Mouse (Mus musculus) intestine, embryonic 14.5 days (tissue): Measurements from ENCODE around the gene Prx. TPM values are rescaled to one million over a fixed set of nuclear protein-coding genes. Genes with fewer than 3 reads are reported as not detected.
A peak's percentile ranks its signal among the peaks of the same experiment; 100 is the strongest.

Experiments used
- ATAC-seq: fragments of 200-750 bp; cut with Nextera tagmentation; replicated peaks from 2 replicates; pipeline ENCODE4 v1.8.0; 2017; ENCODE audit warnings: low read depth, moderate number of reproducible peaks, moderate TSS enrichment, moderate library complexity; ENCODE audit not compliant: low FRiP score, low TSS enrichment
- DNase-seq: peaks from one replicate; pipeline ENCODE4 v3.0.0-alpha.2; 2018; ENCODE audit warnings: low spot score
- H3K27ac ChIP-seq: fragments of 300-500 bp; sonication (generic); 2 replicates; pipeline ENCODE4 v1.5.1; 2014; ENCODE audit warnings: low read depth, mild to moderate bottlenecking, control low read depth
- H3K27me3 ChIP-seq: fragments of 300-500 bp; sonication (generic); replicated peaks from 2 replicates; pipeline ENCODE4 v1.6.1; 2014; ENCODE audit warnings: low read length, control low read depth; ENCODE audit not compliant: control insufficient read depth, insufficient read depth
- H3K36me3 ChIP-seq: fragments of 300-500 bp; sonication (generic); 2 replicates; pipeline ENCODE4 v1.6.1; 2014; ENCODE audit warnings: low read length, control low read depth; ENCODE audit not compliant: control insufficient read depth, insufficient read depth
- H3K4me1 ChIP-seq: fragments of 300-500 bp; sonication (generic); replicated peaks from 2 replicates; pipeline ENCODE4 v1.6.1; 2014; ENCODE audit warnings: low read length, control low read depth, mixed read lengths; ENCODE audit not compliant: control insufficient read depth, insufficient read depth
- H3K4me2 ChIP-seq: fragments of 300-500 bp; sonication (generic); 2 replicates; pipeline ENCODE4 v1.6.1; 2014; ENCODE audit warnings: low read length
- H3K4me3 ChIP-seq: fragments of 300-500 bp; sonication (generic); 2 replicates; pipeline ENCODE4 v1.5.1; 2014; ENCODE audit warnings: low read depth, low read length, control low read depth, mixed read lengths
- H3K9ac ChIP-seq: fragments of 300-500 bp; sonication (generic); 2 replicates; pipeline ENCODE4 v1.6.1; 2014; ENCODE audit warnings: mild to moderate bottlenecking, low read length
- H3K9me3 ChIP-seq: fragments of 300-500 bp; sonication (generic); 2 replicates; pipeline ENCODE4 v1.6.1; 2016; ENCODE audit warnings: low read length, control low read depth; ENCODE audit not compliant: control insufficient read depth
- WGBS: fragments of 180-500 bp; shearing (Covaris S2); extraction: QIAGEN DNeasy Blood & Tissue Kit; methylation state at CpG from one replicate; pipeline ENCODE4 v1.1.7; 2014; 5-methylcytosine and 5-hydroxymethylcytosine counted together
- polyA plus RNA-seq: library from polyadenylated mRNA; unstranded; fragments of >200 nt; fragmentation: Nextera tagmentation; extraction: Ambion mirVana; gene quantifications from 2 replicates; pipeline ENCODE4 v1.2.1, GENCODE M21; 2014

Prx gene
- polyA plus RNA-seq, 1 experiment from 2014 or later, result 1.6 TPM

- no peak overlapping the region for H3K9ac ChIP-seq
- no peaks in the 10 kb centered on the region for H3K27me3 ChIP-seq
- 85% methylated on average over 11 of the region's 11 CpGs for WGBS
- no peak overlapping the region for H3K4me2 ChIP-seq
- DNase-seq, result no peak
- peaks cover 7% of the 10 kb centered on the region for H3K4me1 ChIP-seq
- H3K27ac ChIP-seq, result no peak overlapping the region
- H3K36me3 ChIP-seq, result peaks cover 8% of the 10 kb centered on the region
- ATAC-seq, result no peak
- no peaks in the 10 kb centered on the region for H3K9me3 ChIP-seq
- H3K4me3 ChIP-seq, result no peak overlapping the region
Measured at GRCm38 (mm10) chr7:27471390-27472120, 27.6 kb upstream of the Prx start.

- Histone ChIP-seq H3K4me2 (peak overlapping the region; percentile 47), H3K36me3 (peaks cover 18% of the 10 kb centered on the region), H3K4me3 (peak overlapping the region; percentile 79), H3K9ac (peak overlapping the region; percentile 32), H3K4me1 (peaks cover 7% of the 10 kb centered on the region), H3K27me3 (no peaks in the 10 kb centered on the region), H3K9me3 (no peaks in the 10 kb centered on the region), H3K27ac (peak overlapping the region; percentile 85)
- 26% methylated on average over 7 of the region's 7 CpGs for WGBS
- ATAC-seq (no peak), DNase-seq (no peak)
Measured at GRCm38 (mm10) chr7:27472596-27472995, 26.5 kb upstream of the Prx start.

DNA sequence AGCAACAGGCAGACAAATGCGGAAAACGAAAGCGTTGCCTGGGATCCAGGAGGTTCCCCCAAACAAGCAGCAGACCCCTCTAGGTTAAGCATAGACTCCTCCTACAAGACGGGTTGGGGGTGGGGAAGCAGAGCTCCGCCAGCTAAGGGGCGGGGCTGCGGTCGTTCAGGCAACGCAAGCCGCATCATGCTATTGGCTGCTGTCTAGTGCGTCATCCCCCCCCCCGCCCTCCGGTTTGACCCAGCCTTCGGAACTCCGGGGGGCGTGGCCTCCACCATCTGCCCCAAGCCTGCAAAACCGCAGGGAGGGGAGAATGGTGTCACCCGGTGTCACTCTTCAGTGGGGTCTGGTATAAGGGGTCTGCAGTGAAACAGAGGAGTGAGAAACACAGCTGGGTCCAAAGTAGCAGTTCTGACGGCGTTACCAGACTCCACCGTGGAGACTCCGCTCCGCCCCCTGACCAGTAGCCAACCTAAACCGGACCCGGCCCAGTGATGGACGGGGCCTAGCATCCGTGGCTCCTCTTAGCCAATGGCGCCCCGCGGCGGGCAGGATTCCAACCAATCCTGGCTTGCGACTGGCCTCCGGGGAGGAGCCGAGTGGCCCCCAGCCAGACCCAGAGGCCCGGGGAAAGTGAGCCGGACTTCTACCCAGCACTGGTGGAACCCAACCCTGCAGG, 25.8 kb upstream of the Prx start, which contains the start of gene Sertad3:
TSS of gene Sertad3 (plus strand) at position 613 of the 679 bp plus-strand sequence.
- H3K4me3 ChIP-seq, result peak within 1 kb of the TSS; percentile 79
- peak within 1 kb of the TSS; percentile 49 for H3K9ac ChIP-seq
- H3K4me2 ChIP-seq, result peak within 1 kb of the TSS; percentile 47
- peak within 1 kb of the TSS; percentile 85 for H3K27ac ChIP-seq
- ATAC-seq (peak; percentile 94), DNase-seq (peak; percentile 99)
- H3K9me3 ChIP-seq, result no peaks in the 10 kb centered on the region
- H3K4me1 ChIP-seq, result peaks cover 7% of the 10 kb centered on the region
- 1% methylated on average over 35 of the region's 36 CpGs for WGBS
- peaks cover 22% of the 10 kb centered on the region for H3K36me3 ChIP-seq
- no peaks in the 10 kb centered on the region for H3K27me3 ChIP-seq

GRCm38 (mm10) chr7:27473835-27474489, 25.2 kb upstream of the Prx start:
- Histone ChIP-seq H3K4me3 (peak overlapping the region; percentile 79), H3K36me3 (peaks cover 22% of the 10 kb centered on the region), H3K4me2 (peak overlapping the region; percentile 47), H3K4me1 (peaks cover 7% of the 10 kb centered on the region), H3K9ac (peak overlapping the region; percentile 49), H3K27me3 (no peaks in the 10 kb centered on the region), H3K27ac (peak overlapping the region; percentile 85), H3K9me3 (no peaks in the 10 kb centered on the region)
- DNase-seq, result no peak
- peak; percentile 0; the same call in 1 of the 2 replicates for ATAC-seq
- WGBS, result under 1% methylated on average over 34 of the region's 34 CpGs

GRCm38 (mm10) chr7:27474490-27474954, 24.6 kb upstream of the Prx start:
- Histone ChIP-seq H3K4me3 (peak overlapping the region; percentile 79), H3K4me2 (peak overlapping the region; percentile 47), H3K27ac (peak overlapping the region; percentile 85), H3K27me3 (no peaks in the 10 kb centered on the region), H3K9ac (peak overlapping the region; percentile 49), H3K36me3 (peaks cover 22% of the 10 kb centered on the region), H3K4me1 (peaks cover 7% of the 10 kb centered on the region), H3K9me3 (no peaks in the 10 kb centered on the region)
- peak; percentile 95 for DNase-seq
- peak; percentile 88 for ATAC-seq
- under 1% methylated on average over 20 of the region's 23 CpGs for WGBS

DNA sequence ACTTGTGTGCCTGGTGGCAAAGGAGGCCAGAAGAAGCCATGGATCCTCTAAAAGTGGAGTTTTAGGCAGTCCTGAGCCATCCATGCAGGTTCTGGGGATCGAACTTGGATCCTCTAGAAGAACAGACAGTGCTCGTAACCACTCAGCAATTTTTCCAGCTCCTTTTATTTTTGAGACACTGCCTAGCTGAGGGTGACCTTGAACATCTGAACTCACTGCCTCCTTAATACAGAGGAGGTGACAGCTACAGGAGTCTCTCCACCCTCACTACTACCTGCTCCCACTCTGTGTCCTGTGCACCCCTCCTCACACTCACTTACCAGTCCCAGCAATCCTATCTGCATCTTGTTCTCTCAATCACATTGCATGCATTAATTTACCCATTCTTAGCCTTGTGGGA, 23.5 kb upstream of the Prx start:
- Histone ChIP-seq H3K4me1 (peaks cover 7% of the 10 kb centered on the region), H3K9me3 (no peaks in the 10 kb centered on the region), H3K36me3 (peaks cover 22% of the 10 kb centered on the region), H3K27me3 (no peaks in the 10 kb centered on the region), H3K9ac (no peak overlapping the region), H3K4me3 (peak overlapping the region; percentile 79; the same call in 1 of the 2 replicates), H3K4me2 (0 out of 2 replicates have a peak overlapping the region, but pooled peaks have one; percentile 47), H3K27ac (no peak overlapping the region)
- DNase-seq (no peak), ATAC-seq (no peak)
- WGBS, result 94% methylated on average over 2 of the region's 2 CpGs

DNA sequence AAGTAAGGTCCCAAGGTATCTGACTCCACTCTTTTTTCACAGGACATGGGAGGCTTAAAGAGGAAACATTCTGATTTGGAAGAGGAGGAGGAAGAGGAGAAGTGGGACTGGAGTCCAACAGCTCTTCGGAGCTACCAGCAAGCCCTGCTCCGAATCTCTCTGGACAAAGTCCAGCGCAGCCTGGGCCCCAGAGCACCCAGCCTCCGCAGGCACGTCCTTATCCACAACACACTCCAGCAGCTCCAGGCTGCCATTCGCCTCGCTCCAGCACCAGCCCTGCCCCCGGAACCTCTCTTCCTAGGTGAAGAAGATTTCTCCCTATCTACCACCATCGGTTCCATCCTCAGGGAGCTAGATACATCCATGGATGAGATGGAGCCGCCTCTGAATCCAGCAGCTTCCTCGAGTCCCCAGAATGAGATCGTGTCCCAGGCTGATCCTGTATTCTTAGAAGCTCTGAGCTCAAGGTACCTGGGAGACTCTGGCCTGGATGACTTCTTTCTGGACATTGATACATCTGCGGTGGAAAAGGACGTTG, 23.0 kb upstream of the Prx start:
- Histone ChIP-seq H3K27ac (no peak overlapping the region), H3K9ac (no peak overlapping the region), H3K4me3 (no peak overlapping the region), H3K27me3 (no peaks in the 10 kb centered on the region), H3K36me3 (peaks cover 22% of the 10 kb centered on the region), H3K4me2 (0 out of 2 replicates have a peak overlapping the region, but pooled peaks have one; percentile 5), H3K9me3 (no peaks in the 10 kb centered on the region), H3K4me1 (peaks cover 9% of the 10 kb centered on the region)
- DNase-seq (no peak), ATAC-seq (no peak)
- 91% methylated on average over 14 of the region's 14 CpGs for WGBS

GRCm38 (mm10) chr7:27478561-27478960, 20.6 kb upstream of the Prx start:
- H3K4me3 ChIP-seq, result no peak overlapping the region
- DNase-seq (no peak), ATAC-seq (no peak)
- H3K36me3 ChIP-seq, result peaks cover 22% of the 10 kb centered on the region
- H3K9ac ChIP-seq, result no peak overlapping the region
- no peaks in the 10 kb centered on the region for H3K9me3 ChIP-seq
- no peak overlapping the region for H3K4me2 ChIP-seq
- 79% methylated on average over 7 of the region's 7 CpGs for WGBS
- no peaks in the 10 kb centered on the region for H3K27me3 ChIP-seq
- peaks cover 12% of the 10 kb centered on the region for H3K4me1 ChIP-seq
- H3K27ac ChIP-seq, result no peak overlapping the region
